15 mouse cellular contexts compared by ENCODE assay signal in the genomic region with DNA sequence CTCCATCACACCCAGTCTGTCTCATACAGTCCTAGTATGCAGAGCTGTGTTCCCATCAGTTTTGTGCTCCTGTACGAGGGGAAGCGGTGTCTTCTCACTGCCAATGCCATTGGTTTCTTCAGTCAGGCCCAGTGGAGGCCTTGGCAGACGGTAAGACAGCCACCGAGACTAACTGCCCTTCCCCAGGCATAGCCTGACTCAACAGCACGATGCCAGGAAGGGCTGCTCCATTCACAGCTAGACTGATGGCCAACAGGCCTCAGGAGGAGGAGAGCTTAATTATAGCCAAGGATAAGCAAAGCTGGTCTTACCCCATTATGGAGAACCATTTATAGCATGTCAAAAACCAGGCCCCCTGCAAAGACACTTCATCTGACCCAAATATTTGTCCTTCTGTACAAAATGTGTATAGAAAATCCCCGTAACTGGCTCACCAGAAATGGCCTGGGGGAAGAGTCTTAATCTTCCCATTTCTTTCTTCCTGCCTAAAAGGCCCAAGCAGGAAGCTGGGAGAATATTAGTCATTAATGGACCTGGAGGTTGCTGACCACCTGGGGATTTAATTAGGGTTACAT. TPM values are rescaled to one million over a fixed set of nuclear protein-coding genes. Genes with fewer than 3 reads are reported as not detected.
"Had no signal": no experiment of that assay in that cellular context is flagged by ENCODE, and none has a peak within 500 bp of the region (broad histone marks: within the 10 kb centered on the region; RNA-seq: fewer than 3 reads in every experiment).

No protein-coding gene starts in this region.

- H3K36me3 ChIP-seq: kidney, embryonic 15.5 days; liver, embryonic 13.5 days; midbrain, embryonic 13.5 days; neural tube, embryonic 13.5 days had no signal

- H3K27me3 ChIP-seq: kidney, embryonic 15.5 days; liver, embryonic 13.5 days; midbrain, embryonic 13.5 days; neural tube, embryonic 13.5 days had no signal

- H3K9me3 ChIP-seq: kidney, embryonic 15.5 days; liver, embryonic 13.5 days; midbrain, embryonic 13.5 days; neural tube, embryonic 13.5 days had no signal

- H3K27ac ChIP-seq: kidney, embryonic 15.5 days; liver, embryonic 13.5 days; macrophage; midbrain, embryonic 13.5 days; neural tube, embryonic 13.5 days had no signal

- ATAC-seq: midbrain, embryonic 13.5 days; midbrain, embryonic 16.5 days had no signal

- H3K4me2 ChIP-seq: liver, embryonic 13.5 days; midbrain, embryonic 13.5 days; neural tube, embryonic 13.5 days had no signal

- H3K9ac ChIP-seq: kidney, embryonic 15.5 days; liver, embryonic 13.5 days; midbrain, embryonic 13.5 days; neural tube, embryonic 13.5 days had no signal

- H3K4me1 ChIP-seq: liver, embryonic 13.5 days had no signal

- H3K4me3 ChIP-seq: kidney, embryonic 15.5 days; liver, embryonic 13.5 days; midbrain, embryonic 13.5 days; myocyte; neural tube, embryonic 13.5 days had no signal

- DNase-seq: kidney, adult 8-10 months; kidney, postnatal 10 days; kidney, postnatal 4 days; liver, embryonic 13.5 days; lung, adult 2 months; thymus, adult 18-20 months; thymus, postnatal 36 days had no signal

RNA-seq across cellular contexts. Expression of a gene that starts 44.9 kb away (rescaled TPM):
- total RNA-seq: megakaryocyte, adult 5-6 weeks; monocyte, adult 5-6 weeks had no signal
- polyA plus RNA-seq: macrophage had no signal
